Mouse (Mus musculus) C2C12 (cell line): ENCODE data around the gene Pik3c2g. TPM values are rescaled to one million over a fixed set of nuclear protein-coding genes. Genes with fewer than 3 reads are reported as not detected.

Source experiments
- H3K27me3 ChIP-seq: one replicate; pipeline ENCODE4 v1.6.1; 2011; ENCODE audit not compliant: control insufficient read depth, insufficient read depth, insufficient read length
- H3K36me3 ChIP-seq: one replicate; pipeline ENCODE4 v1.6.1; 2011; ENCODE audit not compliant: control insufficient read depth, insufficient read depth
- H3K4me3 ChIP-seq: one replicate; pipeline ENCODE4 v1.5.1; 2011; ENCODE audit warnings: mild to moderate bottlenecking, control low read depth; ENCODE audit not compliant: poor library complexity, insufficient read depth, severe bottlenecking
- H3K79me2 ChIP-seq: one replicate; pipeline ENCODE4 v1.6.1; 2011; ENCODE audit not compliant: control insufficient read depth, insufficient read depth
- H3K79me3 ChIP-seq: one replicate; pipeline ENCODE4 v1.6.1; 2011; ENCODE audit warnings: low read depth, control low read depth
- H3ac ChIP-seq: one replicate; pipeline ENCODE3; 2011; ENCODE audit warnings: low read depth; ENCODE audit not compliant: control insufficient read depth, insufficient read length
- CEBPB ChIP-seq: IDR thresholded peaks from one replicate; pipeline ENCODE4 v1.6.1; 2011; ENCODE audit warnings: low read depth, mild to moderate bottlenecking, control low read depth, moderate library complexity
- CTCF ChIP-seq: IDR thresholded peaks from one replicate; pipeline ENCODE4 v1.5.1; 2011; ENCODE audit not compliant: control insufficient read depth, insufficient read depth, insufficient read length
- FOSL1 ChIP-seq: IDR thresholded peaks from one replicate; pipeline ENCODE4 v1.8.0; 2011; ENCODE audit warnings: mild to moderate bottlenecking, low read length; ENCODE audit not compliant: poor library complexity, insufficient read depth, severe bottlenecking
- MAX ChIP-seq: IDR thresholded peaks from one replicate; pipeline ENCODE4 v1.6.1; 2011; ENCODE audit warnings: mild to moderate bottlenecking, control low read depth
- MYOD1 ChIP-seq: IDR thresholded peaks from one replicate; pipeline ENCODE4 v1.6.1; 2011; ENCODE audit warnings: low read depth; ENCODE audit not compliant: control insufficient read depth, insufficient read length
- MYOG ChIP-seq: IDR thresholded peaks from one replicate; pipeline ENCODE4 v1.6.1; 2011; ENCODE audit not compliant: control insufficient read depth, insufficient read length; ENCODE audit errors: extremely low read depth
- USF1 ChIP-seq: IDR thresholded peaks from one replicate; pipeline ENCODE4 v1.6.1; 2011; ENCODE audit warnings: low read depth, mild to moderate bottlenecking, control low read depth, moderate library complexity
- polyA plus RNA-seq: library from polyadenylated mRNA; unstranded; fragments of >200 nt; fragmentation: generic; extraction: Trizol; gene quantifications from one replicate; pipeline ENCODE4 v1.2.1, GENCODE M21; 2012; ENCODE audit warnings: missing spikeins

Pik3c2g gene
- polyA plus RNA-seq, 1 experiment: not detected

- H3ac ChIP-seq: no peak overlapping the region
- H3K27me3 ChIP-seq: no peaks in the 10 kb centered on the region
- TF ChIP-seq MYOD1 (no peak), MYOG (no peak), CTCF (no peak), CEBPB (no peak), FOSL1 (no peak), MAX (no peak), USF1 (no peak)
- H3K36me3 ChIP-seq: no peaks in the 10 kb centered on the region
- no peak overlapping the region for H3K4me3 ChIP-seq
- no peaks in the 10 kb centered on the region for H3K79me2 ChIP-seq
- H3K79me3 ChIP-seq: no peaks in the 10 kb centered on the region
These were observed 300.2 kb downstream of the Pik3c2g start for GRCm38 (mm10) chr6:139887175-139887574.

GRCm38 (mm10) chr6:139895637-139896036 is 308.6 kb downstream of the Pik3c2g start:
- H3K27me3 ChIP-seq: no peaks in the 10 kb centered on the region
- no peaks in the 10 kb centered on the region for H3K36me3 ChIP-seq
- no peak overlapping the region for H3ac ChIP-seq
- TF ChIP-seq CEBPB (no peak), CTCF (no peak), USF1 (no peak), MYOD1 (no peak), MYOG (no peak), MAX (no peak), FOSL1 (no peak)
- no peaks in the 10 kb centered on the region for H3K79me2 ChIP-seq
- no peak overlapping the region for H3K4me3 ChIP-seq
- no peaks in the 10 kb centered on the region for H3K79me3 ChIP-seq

- TF ChIP-seq USF1 (no peak), MAX (no peak), MYOD1 (no peak), CTCF (no peak), FOSL1 (no peak), CEBPB (no peak), MYOG (no peak)
- no peaks in the 10 kb centered on the region for H3K27me3 ChIP-seq
- H3K36me3 ChIP-seq: no peaks in the 10 kb centered on the region
- H3ac ChIP-seq: no peak overlapping the region
- H3K4me3 ChIP-seq: no peak overlapping the region
- no peaks in the 10 kb centered on the region for H3K79me2 ChIP-seq
- H3K79me3 ChIP-seq: no peaks in the 10 kb centered on the region
These were observed 312.7 kb downstream of the Pik3c2g start for GRCm38 (mm10) chr6:139899630-139900151.

- Histone ChIP-seq H3K27me3 (no peaks in the 10 kb centered on the region), H3K79me2 (no peaks in the 10 kb centered on the region), H3K36me3 (no peaks in the 10 kb centered on the region), H3K4me3 (no peak overlapping the region), H3ac (no peak overlapping the region), H3K79me3 (no peaks in the 10 kb centered on the region)
- TF ChIP-seq CTCF (no peak), MAX (no peak), USF1 (no peak), MYOD1 (no peak), FOSL1 (no peak), CEBPB (no peak), MYOG (no peak)
These were observed 314.8 kb downstream of the Pik3c2g start for GRCm38 (mm10) chr6:139901801-139902200.

- Histone ChIP-seq H3K27me3 (no peaks in the 10 kb centered on the region), H3ac (no peak overlapping the region), H3K4me3 (no peak overlapping the region), H3K36me3 (no peaks in the 10 kb centered on the region), H3K79me2 (no peaks in the 10 kb centered on the region), H3K79me3 (no peaks in the 10 kb centered on the region)
- no peak for TF ChIP-seq MYOG
- no peak for TF ChIP-seq MYOD1
These were observed 320.1 kb downstream of the Pik3c2g start for GRCm38 (mm10) chr6:139907138-139907537.

GRCm38 (mm10) chr6:139908997-139909669 is 322.1 kb downstream of the Pik3c2g start:
- no peaks in the 10 kb centered on the region for H3K79me3 ChIP-seq
- no peaks in the 10 kb centered on the region for H3K36me3 ChIP-seq
- no peaks in the 10 kb centered on the region for H3K27me3 ChIP-seq
- H3ac ChIP-seq: no peak overlapping the region
- no peak overlapping the region for H3K4me3 ChIP-seq
- TF ChIP-seq MYOG (no peak), FOSL1 (no peak), MAX (no peak), MYOD1 (no peak), CTCF (no peak)
- no peaks in the 10 kb centered on the region for H3K79me2 ChIP-seq
